Mouse (Mus musculus) cerebellum, adult 8-10 months (tissue): ENCODE measurements around the gene Slc36a3.
"Not testable (repeated sequence)": the region's sequence is repeated elsewhere in the genome, so short reads cannot be mapped to it uniquely, and the experiment has no call there.

Source experiments
- DNase-seq: peaks from one replicate; pipeline ENCODE4 v3.0.0; 2022

Gene Slc36a3

GRCm38 (mm10) chr11:55103229-55103628 lies 48.3 kb downstream of the Slc36a3 start:
- no peak for DNase-seq

DNA sequence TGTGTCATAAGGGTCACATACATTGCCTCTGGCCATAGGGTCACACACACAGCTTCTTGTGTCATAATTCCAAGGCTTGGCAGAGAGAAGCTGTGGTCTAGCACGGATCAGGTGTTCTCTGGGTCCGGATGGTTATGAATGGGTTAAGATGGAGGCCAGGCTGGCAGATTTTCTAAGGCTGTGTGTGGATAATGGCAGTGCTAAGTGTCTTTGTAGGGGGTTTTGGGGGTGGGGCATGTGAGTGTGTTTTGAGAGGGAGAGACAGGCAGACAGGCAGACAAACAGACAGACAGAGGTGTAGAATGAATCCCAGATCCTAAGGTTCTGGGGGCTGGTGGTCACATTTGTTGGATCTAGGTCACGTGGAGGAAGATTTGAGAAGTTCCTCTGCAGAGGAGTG lies 49.5 kb downstream of the Slc36a3 start:
- no peak for DNase-seq

GRCm38 (mm10) chr11:55099868-55100267 lies 51.6 kb downstream of the Slc36a3 start:
- DNase-seq, result no peak

DNA sequence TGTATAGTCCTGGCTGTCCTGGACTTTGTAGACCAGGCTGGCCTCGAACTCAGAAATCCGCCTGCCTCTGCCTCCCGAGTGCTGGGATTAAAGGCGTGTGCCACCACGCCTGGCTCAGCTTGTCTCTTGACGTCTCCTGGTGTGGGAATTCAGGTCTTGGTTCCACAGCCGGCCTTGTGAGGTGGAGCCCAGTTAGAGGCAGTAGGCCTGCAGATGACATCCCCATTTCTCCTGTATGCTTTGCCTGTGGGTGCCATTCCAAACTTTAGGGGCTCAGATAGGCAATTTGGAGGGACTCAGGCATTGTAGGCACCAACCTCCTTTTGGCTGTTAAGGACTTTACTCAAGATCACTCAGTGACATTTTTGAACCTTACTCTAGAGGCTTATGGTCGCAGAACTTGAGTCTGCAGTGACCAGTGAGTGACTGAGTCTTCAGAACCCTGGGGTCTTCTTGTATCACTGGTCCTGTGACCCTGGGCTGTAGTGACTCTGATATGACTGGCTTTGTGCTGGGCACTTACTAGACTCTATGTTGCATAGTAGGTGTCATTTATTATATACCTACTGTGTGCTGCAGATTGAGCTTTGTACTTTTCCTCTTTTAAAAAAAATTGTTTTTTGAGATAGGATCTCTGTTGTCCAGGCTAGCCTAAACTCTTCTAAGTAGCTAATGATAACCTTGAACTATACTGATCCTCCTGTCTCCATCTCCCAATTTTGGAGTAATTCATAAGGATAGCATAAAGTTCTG lies 52.3 kb downstream of the Slc36a3 start:
- no peak for DNase-seq

DNA sequence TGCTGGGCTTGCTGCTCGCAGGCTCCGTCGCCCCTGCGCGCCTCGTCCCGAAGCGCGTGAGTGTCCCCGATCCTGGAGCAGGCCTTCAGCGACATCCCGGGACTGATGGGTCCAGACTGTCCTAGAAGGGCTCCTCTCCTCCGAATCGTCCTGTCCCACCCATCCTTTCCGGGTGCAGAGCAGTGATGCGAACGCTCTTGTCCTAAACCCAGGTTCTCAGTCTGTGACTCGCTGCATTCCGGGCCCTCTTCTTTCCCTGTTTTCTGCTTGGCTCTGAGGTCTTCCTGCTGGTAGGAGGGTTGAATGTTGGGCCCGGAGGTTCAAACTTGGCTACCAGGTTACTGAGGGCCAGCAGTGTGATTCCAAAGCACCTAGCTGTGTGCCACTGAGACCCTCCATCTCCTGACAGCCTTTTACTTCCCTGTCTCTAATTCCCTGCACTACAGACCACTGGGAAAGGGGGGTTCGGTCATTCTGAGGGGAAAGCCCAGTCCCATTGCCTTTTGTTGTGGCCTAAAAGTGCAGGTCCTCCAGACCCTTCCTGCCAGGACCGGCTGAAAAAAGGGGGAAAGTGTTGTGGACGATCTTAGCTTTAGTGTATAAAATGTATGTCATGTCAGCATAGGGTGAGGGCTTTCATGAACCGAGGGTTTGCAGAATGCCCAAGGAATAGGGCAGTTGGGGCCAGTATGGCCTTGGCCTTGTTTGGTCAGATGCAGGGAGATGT lies 53.2 kb downstream of the Slc36a3 start:
- DNase-seq, result peak; percentile 34

DNA sequence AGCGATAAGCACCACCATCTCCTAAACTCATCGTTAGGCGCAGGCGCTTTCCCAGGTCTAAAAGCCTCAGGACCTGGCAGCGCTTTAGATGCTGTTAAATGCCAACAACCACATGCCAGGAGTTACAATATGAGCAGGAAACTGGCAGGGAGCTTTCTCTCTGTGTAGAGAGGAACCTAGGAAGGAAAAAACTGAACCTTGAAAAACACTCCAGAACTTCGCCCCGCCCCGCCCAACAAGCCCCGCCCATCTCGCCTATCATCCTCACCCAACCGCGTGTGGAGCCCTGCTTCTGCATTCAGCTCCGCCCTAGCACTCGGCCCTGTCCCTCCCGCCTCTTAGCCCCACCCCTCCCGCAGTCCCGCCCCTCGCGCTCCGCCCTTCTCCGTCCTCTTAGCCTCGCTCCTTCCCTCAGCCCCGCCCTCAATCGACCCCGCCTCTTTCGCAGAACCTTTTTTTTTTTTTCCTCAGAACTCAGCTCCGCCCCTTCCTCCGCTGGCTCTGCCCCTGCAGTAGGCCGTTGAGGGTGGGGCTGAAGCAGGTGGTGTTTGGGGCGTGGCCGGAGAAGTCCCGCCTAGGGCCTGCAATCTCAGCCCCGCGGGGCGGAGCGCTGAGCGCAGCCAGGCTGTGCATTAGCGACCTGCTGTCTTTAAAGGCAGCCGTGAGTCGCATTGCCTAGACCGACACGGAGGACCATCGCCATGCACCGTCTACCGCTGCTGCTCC lies 53.9 kb downstream of the Slc36a3 start, which contains the start of gene Gm2a:
TSS of gene Gm2a (plus strand) at position 653 of the 726 bp plus-strand sequence.
- DNase-seq, result peak; percentile 93

DNA sequence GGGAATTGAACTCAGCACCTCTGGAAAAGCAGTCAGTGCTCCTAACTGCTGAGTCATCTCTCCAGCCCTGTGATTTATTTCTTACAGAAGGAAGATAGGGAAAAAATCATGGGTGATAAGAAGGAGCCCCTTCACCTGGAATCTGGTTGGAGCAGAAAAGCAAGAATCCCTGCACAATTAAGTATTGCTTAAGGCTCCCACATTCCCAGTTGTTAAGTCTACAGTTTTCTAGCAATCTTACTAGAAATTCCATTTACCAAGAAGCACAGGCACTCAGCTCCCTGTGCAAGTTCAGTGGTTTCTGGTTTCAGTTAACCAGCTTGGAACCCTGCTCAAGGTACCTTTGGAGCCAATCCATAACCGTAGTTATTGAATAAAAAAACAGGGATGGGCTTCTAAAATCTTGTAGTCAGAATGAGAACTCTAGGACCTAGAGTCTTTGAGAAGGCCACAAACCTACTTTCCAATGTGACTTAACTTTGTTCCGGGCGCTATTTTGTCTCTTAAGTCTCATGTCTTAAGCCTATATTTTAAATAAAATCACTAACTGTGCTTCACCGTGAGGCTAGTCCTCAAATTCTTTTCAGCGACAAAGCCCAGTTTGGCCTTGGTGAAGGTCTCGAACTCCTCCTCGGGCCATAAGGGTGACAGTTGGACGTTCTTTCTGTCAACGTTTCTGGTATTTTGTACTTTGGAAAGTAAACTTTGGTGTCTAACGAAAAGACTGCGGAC lies 54.6 kb downstream of the Slc36a3 start:
- DNase-seq, result no peak

DNA sequence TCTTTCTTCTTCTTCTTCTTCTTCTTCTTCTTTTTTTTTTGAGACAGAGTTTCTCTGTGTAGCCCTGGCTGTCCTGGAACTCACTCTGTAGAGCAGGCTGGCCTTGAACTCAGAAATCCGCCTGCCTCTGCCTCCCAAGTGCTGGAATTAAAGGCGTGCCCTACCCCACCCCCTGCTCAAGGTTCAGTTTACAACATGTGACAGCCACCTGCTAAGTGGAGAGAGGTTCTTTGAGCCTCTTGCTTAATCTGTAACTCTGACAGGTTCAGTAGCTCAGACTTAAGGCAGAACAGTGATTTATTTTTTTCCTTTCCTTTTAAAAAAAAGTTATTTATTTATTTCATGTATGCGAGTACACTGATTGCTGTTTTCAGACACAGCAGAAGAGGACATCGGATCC lies 55.2 kb downstream of the Slc36a3 start:
- DNase-seq, result not testable (repeated sequence)

- DNase-seq, result no peak
Measured at GRCm38 (mm10) chr11:55093096-55093495, 58.4 kb downstream of the Slc36a3 start.

GRCm38 (mm10) chr11:55089892-55090291 lies 61.6 kb downstream of the Slc36a3 start:
- no peak for DNase-seq

- DNase-seq, result peak; percentile 76
Measured at GRCm38 (mm10) chr11:55087006-55087405, 64.5 kb downstream of the Slc36a3 start.

- DNase-seq, result no peak
Measured at GRCm38 (mm10) chr11:55085396-55085795, 66.1 kb downstream of the Slc36a3 start.

DNA sequence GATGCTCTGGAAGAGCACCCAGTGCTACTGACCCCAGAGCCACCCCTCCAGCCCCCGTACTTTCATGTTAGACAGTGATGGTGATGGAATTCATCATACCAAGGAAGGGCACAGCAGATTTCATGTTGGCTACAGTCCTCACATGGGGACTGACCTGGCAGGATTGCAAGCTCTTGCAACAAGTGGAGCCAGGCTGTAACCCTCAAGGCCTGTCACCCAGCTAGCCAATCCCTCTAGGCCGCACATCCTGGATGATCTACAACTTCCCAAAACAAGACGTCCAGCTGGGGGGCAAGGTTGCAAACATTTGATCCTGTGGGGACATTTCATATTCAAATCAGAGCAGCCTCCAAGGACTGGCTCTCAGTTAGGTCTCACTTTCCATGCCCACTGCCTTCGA lies 66.9 kb downstream of the Slc36a3 start:
- DNase-seq, result no peak

GRCm38 (mm10) chr11:55081206-55081605 lies 70.3 kb downstream of the Slc36a3 start:
- no peak for DNase-seq

- no peak for DNase-seq
Measured at GRCm38 (mm10) chr11:55079180-55079579, 72.3 kb downstream of the Slc36a3 start.

GRCm38 (mm10) chr11:55078502-55078901 lies 73.0 kb downstream of the Slc36a3 start:
- DNase-seq, result no peak

DNA sequence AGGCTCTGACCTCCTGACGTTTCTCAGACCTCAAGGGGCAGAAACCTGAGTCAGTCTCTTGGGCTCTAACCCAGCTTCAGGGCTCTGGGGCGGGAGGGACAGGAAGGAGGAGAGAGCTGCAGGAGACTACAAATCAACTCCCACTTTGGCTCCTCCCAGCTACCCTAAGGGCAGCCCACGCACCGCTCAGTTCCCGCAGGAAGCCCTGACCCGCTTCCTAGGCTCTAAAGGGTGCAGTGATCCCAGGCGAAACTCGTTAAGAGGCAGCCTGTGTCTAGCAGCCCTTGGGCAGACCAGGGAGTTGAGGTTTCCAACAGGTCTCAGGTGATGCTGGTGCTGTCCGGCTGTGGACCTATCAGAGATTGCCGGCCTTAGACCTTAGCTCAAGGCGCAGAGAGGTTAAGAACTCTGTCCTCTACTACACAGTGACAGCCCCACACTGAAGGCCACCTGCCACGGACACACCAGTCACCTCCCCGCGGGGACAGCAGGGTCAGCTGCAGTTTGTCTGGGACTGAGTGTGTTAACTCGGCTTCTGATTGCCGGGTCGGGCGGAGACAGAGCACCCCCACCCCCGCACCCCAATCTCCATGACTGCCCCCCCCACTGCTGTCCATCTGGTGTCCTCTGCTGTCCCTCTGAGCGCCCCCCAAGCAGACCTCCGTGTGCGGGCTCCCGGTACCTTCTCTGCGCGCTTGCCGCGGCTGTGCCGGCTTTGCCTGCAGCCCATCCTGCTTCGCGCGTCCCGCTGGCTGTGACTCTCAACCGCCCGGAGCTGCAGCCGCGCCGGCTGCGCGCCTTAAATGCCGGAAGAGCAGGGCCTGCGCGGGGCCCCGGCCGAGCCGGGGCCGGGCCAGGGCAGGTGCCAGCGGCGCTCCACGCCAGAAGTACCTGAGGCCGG lies 73.9 kb downstream of the Slc36a3 start, which contains the start of gene Ccdc69:
TSS of gene Ccdc69 (minus strand) at position 801 of the 901 bp plus-strand sequence.
- peak; percentile 60 for DNase-seq

DNA sequence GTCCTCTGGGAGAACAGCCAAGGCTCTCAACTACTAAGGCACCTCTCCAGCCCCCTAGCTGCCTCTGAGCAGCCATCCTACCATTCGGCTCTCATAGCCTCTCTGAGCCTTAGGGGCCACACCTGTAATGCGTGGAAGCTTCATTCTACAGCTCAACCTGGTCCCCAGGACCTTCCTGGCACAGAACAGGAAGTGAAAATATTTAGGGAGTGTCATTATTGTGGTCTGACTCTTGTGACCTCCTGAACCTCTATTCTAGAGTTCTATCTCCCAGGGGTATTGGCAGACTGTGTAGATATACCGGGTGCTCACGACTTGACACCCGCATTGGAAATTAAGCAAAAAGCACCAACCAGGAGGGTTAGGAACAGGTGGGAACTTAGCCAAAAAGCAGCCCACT lies 75.3 kb downstream of the Slc36a3 start:
- no peak for DNase-seq

DNA sequence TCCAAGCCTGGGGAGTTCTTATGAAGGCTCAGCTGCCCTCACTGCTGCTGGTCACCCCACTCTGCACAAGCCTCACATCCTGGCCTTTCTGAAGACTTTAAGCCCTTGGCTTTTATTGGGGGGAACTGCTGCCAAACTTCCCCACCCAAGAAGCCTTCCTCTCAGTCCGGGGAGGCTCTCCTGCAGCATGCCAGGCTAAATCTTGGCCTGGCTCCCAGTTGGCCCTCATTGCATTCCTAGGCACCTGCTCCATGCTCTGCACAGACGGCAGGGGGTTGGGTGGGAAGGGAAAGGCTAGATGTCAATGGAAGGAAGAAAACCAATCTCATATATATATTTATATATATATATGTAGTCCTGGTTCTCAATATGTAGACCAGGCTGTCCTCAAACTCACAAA lies 75.9 kb downstream of the Slc36a3 start:
- DNase-seq, result peak; percentile 68
